Mouse (Mus musculus) v-Abl transformed pro-B cells (cell line): Measurements from ENCODE around the gene Xrcc6.

Source experiments
- in situ Hi-C, 2 experiments: fragments of 400-800 bp; cut with MboI; formaldehyde crosslinking; loops; one replicate each; pipeline ENCODE4 v1.15.1; 2025; ENCODE audit not compliant: unreplicated experiment in 2 of 2

Gene Xrcc6

GRCm38 (mm10) chr15:82015392-82016100, 27.9 kb downstream of the Xrcc6 start:
- in situ Hi-C loops = no loop called here

GRCm38 (mm10) chr15:82016101-82016808, 28.6 kb downstream of the Xrcc6 start:
- in situ Hi-C loops = no loop called here

GRCm38 (mm10) chr15:82016830-82017229, 29.2 kb downstream of the Xrcc6 start:
- in situ Hi-C loops = no loop called here

GRCm38 (mm10) chr15:82017461-82017860, 29.8 kb downstream of the Xrcc6 start:
- in situ Hi-C loops = no loop called here

- in situ Hi-C loops = no loop called here
Measured at GRCm38 (mm10) chr15:82019288-82019687, 31.7 kb downstream of the Xrcc6 start.

- in situ Hi-C loops = no loop called here
Measured at GRCm38 (mm10) chr15:82022535-82023088, 35.0 kb downstream of the Xrcc6 start.

GRCm38 (mm10) chr15:82023965-82024635, 36.5 kb downstream of the Xrcc6 start:
- in situ Hi-C loops = no loop called here

GRCm38 (mm10) chr15:82027276-82027675, 39.6 kb downstream of the Xrcc6 start:
- in situ Hi-C loops = loop anchor here in 1 of 2 experiments (5.0 to 25.0 kb wide), 2 partner anchors 170 to 1490 kb away; partner anchors contain the start of gene Tob2

GRCm38 (mm10) chr15:82027726-82028125, 40.1 kb downstream of the Xrcc6 start:
- in situ Hi-C loops = loop anchor here in 1 of 2 experiments (5.0 to 25.0 kb wide), 2 partner anchors 170 to 1490 kb away; partner anchors contain the start of gene Tob2

- in situ Hi-C loops = loop anchor here in 1 of 2 experiments (25.0 kb wide), 1 partner anchor 1495 kb away; no protein-coding TSS in a partner anchor
Measured at GRCm38 (mm10) chr15:82032386-82032785, 44.8 kb downstream of the Xrcc6 start.

- in situ Hi-C loops = loop anchor here in 1 of 2 experiments (25.0 kb wide), 1 partner anchor 1496 kb away; no protein-coding TSS in a partner anchor
Measured at GRCm38 (mm10) chr15:82033762-82034161, 46.1 kb downstream of the Xrcc6 start, which contains the start of gene Desi1. Gene Desi1, minus strand, starts transcription at chr15:82033862.

GRCm38 (mm10) chr15:82035904-82036689, 48.5 kb downstream of the Xrcc6 start:
- in situ Hi-C loops = loop anchor here in 1 of 2 experiments (25.0 kb wide), 1 partner anchor 1499 kb away; no protein-coding TSS in a partner anchor

- in situ Hi-C loops = loop anchor here in 1 of 2 experiments (25.0 kb wide), 1 partner anchor 1503 kb away; no protein-coding TSS in a partner anchor
Measured at GRCm38 (mm10) chr15:82040650-82041049, 53.0 kb downstream of the Xrcc6 start.

- in situ Hi-C loops = loop anchor here in 1 of 2 experiments (25.0 kb wide), 1 partner anchor 1507 kb away; no protein-coding TSS in a partner anchor
Measured at GRCm38 (mm10) chr15:82044166-82044784, 56.6 kb downstream of the Xrcc6 start.

GRCm38 (mm10) chr15:82046246-82046891, 58.7 kb downstream of the Xrcc6 start:
- in situ Hi-C loops = loop anchor here in 1 of 2 experiments (5.0 to 25.0 kb wide), 3 partner anchors 34 to 1509 kb away; no protein-coding TSS in a partner anchor

GRCm38 (mm10) chr15:82047080-82047883, 59.6 kb downstream of the Xrcc6 start, which contains the start of gene Snu13:
Gene Snu13, minus strand, starts transcription at chr15:82047598.
- in situ Hi-C loops = loop anchor here in 1 of 2 experiments (5.0 to 25.0 kb wide), 3 partner anchors 35 to 1510 kb away; no protein-coding TSS in a partner anchor

- in situ Hi-C loops = loop anchor here (10.0 to 25.0 kb wide), 2 partner anchors 98 to 2010 kb away; partner anchors contain the start of gene Efcab6 (in 1 of the 2)
Measured at GRCm38 (mm10) chr15:82052544-82052943, 64.9 kb downstream of the Xrcc6 start.
